Mouse (Mus musculus): Measurements from ENCODE around the gene Gm47429. TPM values are rescaled to one million over a fixed set of nuclear protein-coding genes. Genes with fewer than 3 reads are reported as not detected.

The Gm47429 gene
- not detected in 2 replicates for polyA plus RNA-seq (2021; fragmentation: Nextera tagmentation)
- long read RNA-seq, experiment 1: 0 reads
- long read RNA-seq, experiment 2: 0 reads

GRCm38 (mm10) chr13:50443812-50444211, at the start of gene Gm47429:
TSS of gene Gm47429 (minus strand) at chr13:50443912.

GRCm38 (mm10) chr13:50467007-50467406, 23.3 kb upstream of the Gm47429 start, which contains the start of gene Nutm2:
TSS of gene Nutm2 (plus strand) at chr13:50467307.

GRCm38 (mm10) chr13:50417389-50418183, 26.1 kb downstream of the Gm47429 start, which contains the start of gene Fbxw17:
TSS of gene Fbxw17 (plus strand) at chr13:50417864.

Other genes starting within 250 kb of the Gm47429 start
- gene Gm906, start 193.6 kb downstream of the Gm47429 start, polyA plus RNA-seq (2021; fragmentation: Nextera tagmentation): not detected in 2 replicates
- gene Fbxw17, start 26.0 kb downstream of the Gm47429 start, polyA plus RNA-seq (2021; fragmentation: Nextera tagmentation): 7.4 and 11.8 TPM in 2 replicates
- gene Nutm2, start 23.4 kb upstream of the Gm47429 start, polyA plus RNA-seq (2021; fragmentation: Nextera tagmentation): not detected in 2 replicates
- not detected in 2 replicates for gene Gm904, start 199.3 kb upstream of the Gm47429 start, polyA plus RNA-seq (2021; fragmentation: Nextera tagmentation)